Comparison of ENCODE assay signal across 7 mouse cellular contexts in genomic region chr5:125251885-125252615, GRCm38 (mm10).
DNase-seq lines count a peak whose midpoint lies in the region; ATAC-seq and TF ChIP-seq lines count a peak whose summit lies in the region.

No protein-coding gene starts in this region.

- H3K9me3 ChIP-seq in intestine, postnatal 0 days (ENCODE audit: control insufficient read depth), result no peaks in the 10 kb centered on the region
- H3K9me3 ChIP-seq in intestine, embryonic 16.5 days (ENCODE audit: control insufficient read depth, low read length), result no peaks in the 10 kb centered on the region

- no peak for ATAC-seq in intestine, postnatal 0 days
- no peak for ATAC-seq in intestine, embryonic 16.5 days
- no peak for ATAC-seq in monocyte, adult 5-6 weeks (replicated peaks; ENCODE audit: insufficient number of reproducible peaks, low FRiP score, low TSS enrichment, poor library complexity, severe bottlenecking)

- TF ChIP-seq CTCF in intestine, postnatal 0 days (IDR thresholded peaks at IDR 0.05; ENCODE audit: low read depth), result peak; percentile 65

- no peak overlapping the region for H3K9ac ChIP-seq in intestine, postnatal 0 days (ENCODE audit: low read depth, low read length)
- H3K9ac ChIP-seq in intestine, embryonic 16.5 days (ENCODE audit: low read depth, low read length), result no peak overlapping the region

- peak; percentile 39 for DNase-seq in thymus, postnatal 4 days
- no peak for DNase-seq in thymus, postnatal 36 days
- DNase-seq in lung, adult 18-20 months, result peak; percentile 65 to 79
- DNase-seq in cerebellum, adult 18-20 months, result no peak

- H3K27me3 ChIP-seq in intestine, postnatal 0 days (replicated peaks; ENCODE audit: control insufficient read depth, insufficient read depth, low read length), result no peaks in the 10 kb centered on the region
- H3K27me3 ChIP-seq in intestine, embryonic 16.5 days (replicated peaks; ENCODE audit: control insufficient read depth, insufficient read depth, low read length), result no peaks in the 10 kb centered on the region

- 47% methylated on average over 15 of the region's 15 CpGs for WGBS in intestine, postnatal 0 days
- WGBS in intestine, embryonic 16.5 days, result 51% methylated on average over 15 of the region's 15 CpGs

- H3K4me2 ChIP-seq in intestine, postnatal 0 days (replicated peaks; ENCODE audit: low read depth), result no peak overlapping the region
- H3K4me2 ChIP-seq in intestine, embryonic 16.5 days (ENCODE audit: low read depth, low read length), result no peak overlapping the region

- H3K4me3 ChIP-seq in intestine, postnatal 0 days (ENCODE audit: low read depth, low read length), result no peak overlapping the region
- no peak overlapping the region for H3K4me3 ChIP-seq in intestine, embryonic 16.5 days (ENCODE audit: low read length)

- no peak overlapping the region for H3K27ac ChIP-seq in intestine, postnatal 0 days (ENCODE audit: low read depth, low read length)
- H3K27ac ChIP-seq in intestine, embryonic 16.5 days (ENCODE audit: low read length), result no peak overlapping the region

- no peaks in the 10 kb centered on the region for H3K4me1 ChIP-seq in intestine, postnatal 0 days (replicated peaks; ENCODE audit: control insufficient read depth, insufficient read depth, low read length)
- H3K4me1 ChIP-seq in intestine, embryonic 16.5 days (ENCODE audit: control insufficient read depth, insufficient read depth, low read length), result peaks cover 7% of the 10 kb centered on the region

- no peaks in the 10 kb centered on the region for H3K36me3 ChIP-seq in intestine, postnatal 0 days (ENCODE audit: control insufficient read depth, insufficient read depth)
- H3K36me3 ChIP-seq in intestine, embryonic 16.5 days (ENCODE audit: control insufficient read depth, insufficient read depth, low read length), result no peaks in the 10 kb centered on the region

Comparison
In these comparisons a context has a peak if more than half of its experiments do, and no peak if none do; other contexts are left out.
1. DNase-seq: peak in thymus, postnatal 4 days (single experiment) and lung, adult 18-20 months (2 of 2); none in thymus, postnatal 36 days (0 of 2) and cerebellum, adult 18-20 months (0 of 2).